Mouse (Mus musculus) cerebellum, adult 9-11 months (tissue): ENCODE measurements at regions not wholly inside any gene's neighbourhood (a gene's known extent, or its start where the extent isn't known, plus 50 kb on each side); places are given as distances from the start of the nearest gene placed in this dataset.

Source experiments
- DNase-seq: peaks from one replicate; pipeline ENCODE4 v3.0.0; 2022

DNA sequence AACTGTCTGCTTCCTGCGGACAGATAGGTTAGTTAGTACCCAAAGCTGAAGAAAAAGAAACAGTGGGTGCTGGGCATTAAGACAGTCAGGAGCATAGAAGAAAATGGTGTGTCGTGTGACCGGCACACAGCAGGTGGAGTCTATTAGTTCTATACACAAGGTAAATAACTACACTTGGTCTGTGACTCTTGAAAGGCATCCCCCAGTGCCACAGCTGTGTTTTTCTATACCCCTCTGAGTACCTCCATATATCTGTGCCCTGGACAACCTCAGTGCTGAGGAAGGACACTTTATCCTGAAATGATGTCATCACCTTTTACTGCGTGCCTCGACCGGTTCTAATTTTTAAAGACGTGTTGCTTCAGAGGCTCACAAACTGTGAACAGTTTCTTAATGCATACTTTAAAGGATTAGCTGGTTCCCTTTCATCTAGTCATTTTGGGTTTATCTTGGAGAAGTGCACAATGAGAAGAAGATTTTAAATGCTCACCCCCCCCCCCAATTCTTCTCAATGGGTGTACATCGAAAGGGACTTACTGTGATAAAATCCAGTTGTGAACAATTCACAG lies 666.1 kb downstream of the Pkhd1 start:
- no peak for DNase-seq

DNA sequence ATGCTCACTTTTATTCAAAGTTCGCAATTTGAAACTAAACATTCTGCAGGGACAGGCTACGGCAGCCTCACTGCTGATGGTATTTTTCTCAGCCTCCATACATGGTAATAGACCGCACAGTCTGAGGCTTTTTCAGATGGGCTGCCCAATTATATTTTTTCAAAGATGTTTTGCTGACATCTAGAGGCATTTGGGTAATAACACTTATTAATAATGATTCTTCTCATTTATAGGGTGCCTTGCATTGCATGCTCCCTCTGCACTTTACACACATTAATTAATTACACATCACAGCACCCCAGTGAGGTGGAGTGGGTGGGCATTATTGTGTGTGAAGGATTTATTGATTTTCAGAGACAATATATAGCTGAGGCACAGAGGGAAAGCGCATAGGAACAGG lies 644.5 kb downstream of the Pkhd1 start:
- no peak for DNase-seq

DNA sequence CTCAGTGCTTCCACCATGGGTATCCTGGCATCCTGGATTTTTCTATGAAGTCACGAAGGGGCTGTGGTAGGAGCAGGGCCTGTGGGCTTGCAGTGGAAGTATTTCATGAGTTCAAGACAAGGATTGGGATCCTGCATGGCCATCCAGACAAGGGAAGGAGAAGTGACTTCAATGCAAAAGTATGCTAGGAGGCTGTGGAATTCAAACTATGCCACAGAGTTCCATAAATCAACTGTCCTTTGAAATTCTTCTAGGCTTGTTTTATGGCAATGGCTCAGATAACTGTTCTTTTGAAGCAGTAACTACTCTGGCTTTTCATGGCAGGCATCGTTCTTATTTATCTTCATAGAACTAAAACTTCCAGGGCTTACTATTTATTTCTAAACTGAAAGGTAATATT lies 643.9 kb downstream of the Pkhd1 start:
- no peak for DNase-seq

DNA sequence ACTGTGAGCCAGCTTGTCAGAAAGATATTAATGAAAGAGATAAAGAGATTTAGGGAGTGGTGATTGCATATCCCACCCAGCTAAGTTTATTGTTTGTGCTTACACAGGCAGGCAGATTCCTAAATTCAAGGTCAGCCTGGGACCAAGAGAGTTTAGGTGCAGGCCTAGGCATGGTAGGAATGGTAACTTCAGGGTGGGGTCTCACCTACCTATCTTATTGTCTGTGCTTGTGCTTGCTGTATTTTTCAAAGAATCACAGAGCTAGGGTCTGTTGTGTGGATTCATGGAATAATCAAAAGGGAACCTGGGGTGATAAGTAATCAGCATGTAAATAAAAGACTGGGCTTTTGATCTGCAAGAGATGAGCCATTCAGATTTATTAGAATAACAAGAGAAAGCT lies 642.4 kb downstream of the Pkhd1 start:
- no peak for DNase-seq

DNA sequence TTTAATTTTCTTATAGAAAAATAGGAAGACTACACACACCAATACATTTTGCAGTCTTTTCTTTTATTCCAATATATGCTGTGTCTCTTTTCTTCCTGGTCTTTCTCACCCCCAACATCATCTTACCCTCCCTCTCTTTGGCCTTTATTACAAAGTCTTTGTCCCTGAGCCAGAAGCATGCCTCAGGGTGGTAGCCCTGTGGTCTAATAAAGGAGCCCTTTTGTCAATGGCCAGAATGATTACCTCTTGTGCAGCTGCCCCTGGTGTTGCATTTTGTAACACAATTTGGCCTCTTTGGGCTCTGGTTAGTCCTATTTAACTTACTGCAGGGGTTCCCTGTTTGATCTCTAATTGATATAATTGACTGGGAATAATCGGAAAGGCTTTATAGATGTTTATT lies 636.7 kb downstream of the Pkhd1 start:
- no peak for DNase-seq

DNA sequence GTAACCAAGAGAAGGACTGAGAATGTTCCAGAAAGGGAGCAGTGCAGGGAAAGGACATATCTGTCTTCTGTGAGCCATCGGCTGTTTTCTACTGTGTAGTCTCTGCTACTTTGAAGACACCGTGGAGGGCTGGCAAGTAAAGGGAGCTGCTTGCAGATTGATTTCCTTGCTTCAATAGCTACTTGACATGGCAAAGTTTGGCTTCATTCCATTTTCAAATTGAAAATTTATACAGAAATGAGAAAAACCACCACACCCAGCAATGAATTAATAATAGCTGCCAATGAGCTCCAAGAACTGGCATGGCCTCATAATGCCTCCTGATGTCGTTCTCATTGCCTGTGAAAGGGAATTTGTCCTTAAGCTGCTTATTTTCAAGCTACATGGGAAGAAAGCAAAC lies 635.1 kb downstream of the Pkhd1 start:
- no peak for DNase-seq

DNA sequence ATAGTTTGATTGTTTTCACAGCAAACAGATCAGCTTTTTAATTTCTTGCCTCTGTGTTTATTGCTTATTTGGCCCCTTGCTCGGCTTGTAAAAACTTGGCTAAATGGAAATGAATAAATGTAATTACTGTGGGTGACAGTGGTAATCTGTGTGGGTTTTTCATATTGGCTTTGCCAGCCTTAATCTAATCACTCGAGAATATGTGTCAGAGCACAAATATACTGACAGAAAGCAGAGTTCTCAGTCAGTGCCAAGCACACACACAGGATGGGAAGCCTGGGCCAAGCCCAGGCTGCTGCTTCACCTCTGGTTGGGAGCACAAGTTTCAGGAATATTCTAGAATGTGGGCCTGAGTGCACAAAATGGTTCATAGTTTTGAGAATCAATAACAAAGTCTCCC lies 634.4 kb downstream of the Pkhd1 start:
- no peak for DNase-seq

DNA sequence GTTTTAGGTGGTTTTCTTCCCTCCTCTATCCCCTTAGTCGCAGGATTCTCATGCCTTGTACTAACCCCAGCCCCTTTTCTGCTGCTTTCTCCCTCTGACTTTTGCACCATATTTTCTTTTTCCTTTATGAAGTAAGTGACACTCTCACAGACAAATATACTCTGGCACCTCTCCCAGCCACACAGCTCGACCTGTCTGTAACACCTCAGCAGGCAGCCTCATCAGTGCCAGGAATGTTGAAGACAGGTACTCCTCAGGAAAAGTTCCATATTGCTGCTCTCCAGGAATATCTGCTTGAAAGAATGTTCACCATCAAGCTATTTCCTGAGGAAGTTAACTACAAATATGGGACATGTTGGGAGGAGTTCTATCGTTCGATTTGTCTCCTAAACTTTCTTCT lies 627.9 kb downstream of the Pkhd1 start:
- no peak for DNase-seq
